Mouse (Mus musculus) fibroblast of lung, adult 2 months (primary cell): ENCODE measurements around the gene Slc25a26.

Experiments
- DNase-seq: peaks from one replicate; pipeline ENCODE4 v3.0.0-alpha.2; 2011; ENCODE audit warnings: low read depth

Gene Slc25a26

DNA sequence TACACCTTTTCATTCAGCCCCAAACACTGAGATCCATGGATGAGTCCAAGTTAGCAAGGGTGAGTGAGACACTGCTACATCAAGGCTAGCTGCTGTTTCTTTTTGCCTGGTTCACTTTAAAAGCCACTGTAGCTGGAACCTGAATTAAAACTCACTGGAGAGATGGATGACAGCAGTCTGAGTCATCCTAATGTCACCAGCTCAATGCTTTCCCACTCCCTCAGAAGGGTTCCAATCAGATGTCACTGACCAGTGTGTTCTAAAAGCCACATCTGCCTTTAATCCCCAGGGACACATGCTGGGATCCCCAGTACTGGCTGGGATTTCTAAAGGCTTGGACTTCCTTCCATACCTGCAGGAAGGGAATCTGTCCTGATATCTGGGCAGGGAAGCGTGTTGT, 141.9 kb downstream of the Slc25a26 start:
- DNase-seq, result no peak

GRCm38 (mm10) chr6:94643989-94644388, 143.9 kb downstream of the Slc25a26 start:
- DNase-seq, result no peak

DNA sequence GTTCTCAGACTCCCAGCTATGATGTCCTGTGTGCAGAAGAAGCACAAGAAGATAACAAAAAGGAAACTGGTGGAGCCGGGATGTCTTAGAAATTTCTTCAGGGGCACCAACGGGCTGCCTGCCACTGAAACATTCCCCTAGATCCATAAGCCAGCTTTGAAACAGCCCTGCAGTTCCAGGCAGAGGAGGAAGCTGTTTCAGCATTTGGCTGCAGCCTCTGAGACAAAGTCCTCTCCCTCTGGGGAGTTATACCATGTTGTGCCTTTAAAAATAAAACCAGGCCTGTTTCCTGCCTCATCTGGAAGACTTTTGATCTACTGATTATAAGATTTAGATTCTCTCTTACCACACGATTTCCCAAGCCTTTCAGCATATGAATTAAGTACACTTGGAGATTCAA, 144.5 kb downstream of the Slc25a26 start:
- no peak for DNase-seq

DNA sequence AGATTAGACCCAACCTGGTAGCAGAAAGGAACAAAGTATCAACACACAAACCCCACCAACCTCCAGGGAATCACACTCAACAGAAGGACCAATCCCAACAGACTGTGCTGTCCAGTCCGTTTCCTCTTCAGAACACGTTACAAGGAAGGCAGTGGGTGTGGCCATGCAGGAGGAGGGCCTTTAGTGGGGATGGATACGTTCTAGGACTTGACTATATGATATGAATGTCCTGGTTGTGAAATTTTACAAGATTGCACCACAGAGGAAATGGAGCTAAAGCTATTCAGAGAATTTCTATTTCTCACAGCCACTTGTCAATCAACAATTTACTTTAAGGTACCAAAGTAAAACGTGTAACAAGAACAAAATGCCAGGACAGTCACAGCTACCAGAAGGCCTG, 145.6 kb downstream of the Slc25a26 start:
- DNase-seq, result no peak

DNA sequence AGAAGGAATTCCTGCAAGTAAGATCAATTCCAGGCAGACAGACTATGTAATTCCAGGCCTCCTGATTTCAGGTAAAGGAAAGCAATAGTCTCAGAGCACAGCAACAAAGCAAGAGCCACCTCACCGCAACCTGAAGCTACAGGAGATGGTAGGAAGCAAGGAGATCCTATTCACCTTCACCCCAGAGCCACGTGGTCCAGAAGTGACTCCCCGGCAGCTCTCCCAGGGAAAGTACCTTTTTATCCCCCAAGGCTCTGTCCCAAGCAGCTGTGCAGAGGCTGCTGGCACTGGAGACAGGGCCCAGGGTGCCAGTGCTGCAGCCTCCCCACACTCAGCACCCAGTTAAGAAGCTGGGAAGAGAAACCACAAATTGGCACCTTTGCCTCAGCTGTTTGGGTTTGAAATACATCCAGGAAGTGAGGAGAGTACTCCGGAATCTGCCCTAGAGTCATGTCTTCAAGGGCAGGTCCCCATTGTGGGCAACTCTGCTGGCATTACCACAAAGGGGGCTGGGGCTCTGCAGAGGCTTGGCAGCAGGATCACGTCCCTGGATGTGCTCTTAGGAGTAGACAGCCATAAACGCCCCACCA, 146.2 kb downstream of the Slc25a26 start:
- DNase-seq, result peak; percentile 77

DNA sequence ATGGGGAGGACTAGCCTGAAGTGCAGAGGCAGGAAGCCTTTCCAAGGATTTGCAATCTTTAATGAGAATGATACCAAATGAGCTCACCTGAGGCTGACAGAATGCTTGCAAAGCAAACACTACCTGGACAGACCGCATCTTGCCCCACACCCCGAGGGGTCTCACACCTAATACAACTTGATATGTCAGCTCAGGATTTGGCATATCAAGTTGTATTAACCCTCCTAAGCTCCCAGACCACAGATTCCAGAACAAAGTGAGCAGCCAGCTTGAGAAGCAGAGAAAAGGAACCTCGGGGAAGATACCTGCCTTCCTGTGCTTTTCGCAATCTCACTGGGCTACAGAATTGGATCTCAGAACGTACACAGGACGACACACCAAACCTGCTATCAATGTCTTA, 146.8 kb downstream of the Slc25a26 start:
- no peak for DNase-seq

DNA sequence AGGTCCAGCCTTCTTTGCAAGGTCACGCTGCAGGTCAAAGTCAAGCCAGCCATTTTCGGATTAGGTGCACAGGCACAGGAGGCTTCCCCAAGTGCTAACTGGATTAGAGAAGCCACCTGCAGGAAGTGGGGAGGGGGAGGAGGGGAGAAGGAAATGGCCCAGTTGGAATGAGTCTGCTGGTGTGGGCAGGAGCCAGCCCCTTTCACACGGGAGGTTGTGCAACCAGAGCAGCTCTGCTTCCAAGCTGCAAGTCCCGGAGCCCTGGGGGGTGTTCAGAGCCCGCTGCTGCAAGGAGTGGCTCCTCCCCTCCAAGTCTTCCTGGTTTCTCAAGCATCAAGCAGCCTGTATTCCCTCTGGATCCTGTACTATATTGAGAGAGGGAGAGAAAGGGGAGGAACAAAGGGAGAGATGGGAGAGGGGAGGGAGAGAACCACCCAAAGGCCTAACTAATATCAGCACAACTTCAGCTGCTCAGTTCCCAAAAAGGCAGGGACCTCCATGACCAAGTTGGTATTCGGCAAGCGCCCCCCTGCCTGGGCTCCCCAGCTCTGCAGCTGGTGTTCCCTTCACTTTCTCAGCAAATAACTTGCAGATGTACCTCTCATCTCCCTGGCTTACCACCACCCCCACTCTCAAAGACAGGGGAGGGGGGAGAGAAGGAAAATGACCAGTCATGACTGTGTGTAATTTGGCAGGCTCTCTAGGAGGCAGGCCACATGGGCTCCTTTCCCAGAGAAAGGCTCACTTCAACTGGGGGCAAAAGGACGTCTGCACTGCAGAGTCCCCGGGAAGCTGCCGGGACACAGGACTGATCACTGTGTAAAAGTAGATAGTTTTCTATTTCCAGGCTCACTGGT, 147.7 kb downstream of the Slc25a26 start:
- DNase-seq, result peak; percentile 90

- no peak for DNase-seq
Observed at GRCm38 (mm10) chr6:94648496-94648895, 148.4 kb downstream of the Slc25a26 start.

- DNase-seq, result no peak
Observed at GRCm38 (mm10) chr6:94649637-94650036, 149.5 kb downstream of the Slc25a26 start.

- no peak for DNase-seq
Observed at GRCm38 (mm10) chr6:94651541-94651940, 151.4 kb downstream of the Slc25a26 start.

DNA sequence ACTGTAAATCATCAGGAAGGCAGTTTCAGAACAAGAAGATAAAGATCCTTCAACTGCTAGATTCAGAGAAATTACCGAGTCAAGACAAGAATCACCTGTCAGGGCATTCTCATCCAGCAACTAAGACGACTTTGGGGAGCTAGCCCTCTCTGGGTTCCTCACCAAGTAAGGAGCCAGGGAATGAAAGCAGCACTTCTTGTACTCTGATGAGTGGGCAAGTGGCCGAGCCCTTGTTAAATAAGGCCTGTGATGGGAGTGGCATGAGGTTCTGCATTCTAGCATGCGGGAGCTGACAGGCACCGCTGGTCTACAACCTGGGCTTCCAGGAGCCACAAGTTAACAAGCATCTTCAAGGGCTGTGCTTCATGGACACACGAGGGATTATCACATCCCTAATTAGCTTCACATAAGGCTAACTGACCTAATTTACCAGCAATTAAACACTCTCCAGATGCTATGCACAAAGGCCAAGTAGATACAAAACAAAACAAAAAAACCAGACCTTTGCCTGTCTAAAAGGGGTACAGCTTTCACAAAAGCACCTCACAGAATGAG, 152.6 kb downstream of the Slc25a26 start:
- no peak for DNase-seq

DNA sequence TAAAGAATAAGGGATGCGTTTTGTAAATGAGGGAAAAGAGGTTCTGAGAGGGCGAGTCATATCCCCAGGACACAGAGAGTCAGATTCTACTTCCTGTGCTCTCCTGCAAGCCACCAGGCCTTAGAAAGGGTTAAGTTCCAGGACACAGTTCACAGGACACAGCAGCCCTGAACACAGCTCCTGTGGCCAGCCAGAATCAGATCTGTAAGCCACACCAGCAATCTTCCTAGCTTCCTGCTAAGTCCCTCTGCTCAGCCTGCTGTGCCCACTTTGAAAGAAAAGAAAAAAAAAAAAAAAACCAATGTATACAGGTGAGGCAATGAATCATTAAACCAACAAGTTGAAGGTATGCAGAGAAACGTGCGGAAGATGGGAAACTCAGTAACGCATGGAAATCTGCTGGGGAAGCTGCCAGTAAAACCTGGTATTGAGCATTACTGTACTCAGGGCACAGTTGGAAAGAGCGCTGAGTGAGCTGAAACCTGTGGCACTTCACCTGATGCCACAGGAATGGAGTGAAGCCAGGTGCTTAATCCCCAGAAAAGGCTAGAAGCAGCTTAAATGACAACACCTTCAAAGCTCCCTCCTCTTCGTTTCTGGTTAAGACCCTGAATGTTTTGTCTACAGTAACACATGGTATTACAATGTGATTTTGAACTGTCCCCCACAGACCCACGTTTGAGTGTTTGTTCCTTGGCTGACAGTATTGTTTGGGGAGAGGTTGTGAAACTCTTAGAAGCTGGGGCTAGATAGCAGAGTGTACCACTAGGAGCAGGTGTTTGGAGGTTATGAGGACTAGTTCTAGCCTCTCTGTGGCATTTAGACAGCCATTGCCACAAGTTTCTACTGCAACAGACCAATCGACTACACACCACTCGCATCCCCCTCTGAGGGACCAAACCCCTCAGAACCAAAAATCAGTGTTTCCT, 153.5 kb downstream of the Slc25a26 start:
- no peak for DNase-seq
